Mouse (Mus musculus): ENCODE results near the gene Gabarap.

Gene Gabarap

DNA sequence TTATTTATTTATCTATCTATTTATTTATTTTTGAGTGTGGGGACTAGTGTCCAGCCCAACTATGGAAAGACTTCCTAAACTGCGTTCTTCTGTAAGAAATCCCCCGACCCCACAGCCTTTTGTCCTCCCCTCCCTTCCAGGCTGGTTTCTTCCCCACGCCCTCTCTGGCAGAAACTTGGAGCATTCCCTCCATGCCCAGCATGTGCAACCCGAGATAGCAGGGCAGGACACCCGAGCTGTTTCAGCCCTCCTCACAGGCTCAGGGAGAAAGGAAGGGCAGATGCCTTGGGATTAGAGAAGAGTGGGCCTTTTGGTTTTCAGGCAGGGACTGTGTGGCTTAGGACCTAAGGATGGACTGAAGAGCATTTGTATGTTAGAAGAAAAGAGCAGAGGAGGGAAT, 8.1 kb upstream of the Gabarap start:
- POLR2A ChIA-PET, result interaction anchor here in 3 of 4 experiments (1.0 to 8.0 kb wide), 11 partner anchors 9 to 81 kb away, joined by 3 to 137 read pairs (median 57); partner anchors contain the start of genes Cldn7 (in 2 of the 3), Gabarap (in 2 of the 3), Phf23 (in 2 of the 3) and Eif5a (in 1 of the 3)
- CTCF ChIA-PET, result interaction anchor here in 1 of 4 experiments (0.9 kb wide), 1 partner anchor 23 kb away, joined by 3 read pairs; no protein-coding TSS in a partner anchor

DNA sequence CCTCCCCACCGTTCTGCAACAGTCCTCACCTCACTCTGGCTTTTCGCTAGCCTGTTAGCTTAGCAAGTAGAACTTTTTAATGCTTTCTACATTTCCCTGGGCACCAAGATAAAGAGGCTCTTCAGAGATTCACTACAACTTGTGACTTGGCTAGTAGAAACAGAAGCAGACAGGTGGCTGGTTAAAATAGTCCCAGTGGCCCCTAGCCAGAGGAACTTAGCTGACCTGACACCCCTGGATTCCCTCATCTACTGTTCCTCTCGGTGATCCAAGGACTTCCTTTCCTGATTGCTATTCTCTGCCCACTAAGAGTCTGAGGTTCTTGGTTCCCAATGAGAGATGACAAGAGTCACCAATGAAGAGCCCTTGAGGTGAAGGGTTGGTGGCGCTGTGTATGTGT, 7.6 kb upstream of the Gabarap start:
- ChIA-PET CTCF (no interaction called here), POLR2A (interaction anchor here in 2 of 4 experiments (1.0 to 8.0 kb wide), 9 partner anchors 8 to 63 kb away, joined by 3 to 137 read pairs (median 6); partner anchors contain the start of genes Gabarap (in 2 of the 2), Phf23 (in 2 of the 2), Acadvl (in 1 of the 2) and Eif5a (in 1 of the 2))

DNA sequence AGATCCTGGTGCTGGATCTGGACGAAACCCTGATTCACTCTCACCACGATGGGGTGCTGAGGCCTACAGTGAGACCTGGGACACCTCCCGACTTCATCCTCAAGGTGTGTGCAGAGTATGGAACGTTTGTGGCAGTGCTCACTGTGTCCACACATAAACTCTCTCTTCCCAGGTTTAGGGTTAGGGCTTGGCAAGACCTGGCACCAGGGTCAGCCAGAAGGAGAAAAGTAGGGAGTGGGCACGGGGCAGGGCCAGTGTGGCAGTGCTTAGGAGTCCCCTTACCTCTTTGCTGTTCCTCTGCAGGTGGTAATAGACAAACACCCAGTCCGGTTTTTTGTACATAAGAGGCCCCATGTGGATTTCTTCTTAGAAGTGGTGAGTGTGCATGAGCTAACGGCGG, 6.5 kb upstream of the Gabarap start:
- ChIA-PET POLR2A (interaction anchor here in 3 of 4 experiments (0.5 to 8.0 kb wide), 9 partner anchors 7 to 261 kb away, joined by 3 to 86 read pairs (median 4); partner anchors contain the start of genes Dvl2 (in 1 of the 3), Eif5a (in 1 of the 3), Gabarap (in 1 of the 3) and Phf23 (in 1 of the 3)), CTCF (interaction anchor here in 2 of 4 experiments (0.6 to 1.9 kb wide), 2 partner anchors 36 to 866 kb away, joined by 3 to 6 read pairs; partner anchors contain the start of gene Slc2a4 (in 1 of the 2))

- ChIA-PET CTCF (no interaction called here), POLR2A (interaction anchor here in 2 of 4 experiments (1.0 to 6.4 kb wide), 4 partner anchors 8 to 248 kb away, joined by 3 to 137 read pairs (median 14); partner anchors contain the start of genes 0610010K14Rik (in 1 of the 2), Ctdnep1 (in 1 of the 2), Eif5a (in 1 of the 2) and Elp5 (in 1 of the 2))
Observed at GRCm38 (mm10) chr11:69989949-69990348, 994 bp upstream of the Gabarap start.

DNA sequence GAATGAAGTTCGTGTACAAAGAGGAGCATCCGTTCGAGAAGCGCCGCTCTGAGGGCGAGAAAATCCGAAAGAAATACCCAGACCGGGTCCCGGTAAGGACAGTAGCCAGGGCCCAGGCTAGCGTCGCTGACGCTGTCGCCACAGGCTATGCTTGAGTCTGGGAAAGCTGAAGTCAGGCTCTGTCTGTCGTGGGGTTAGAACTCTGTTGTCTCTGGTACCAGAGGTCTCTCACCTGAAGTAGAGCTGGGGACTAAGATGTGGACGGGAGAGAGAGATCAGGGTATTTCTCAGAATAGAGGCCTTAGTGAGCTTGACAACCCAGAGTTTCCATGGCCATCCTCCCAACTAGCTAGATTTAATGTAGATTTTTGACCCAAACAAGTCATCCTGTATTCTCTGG, 768 bp downstream of the Gabarap start:
- ChIA-PET POLR2A (interaction anchor here (0.5 to 6.4 kb wide), 54 partner anchors 9 to 978 kb away, joined by 3 to 137 read pairs (median 4); partner anchors contain the start of genes Dvl2 (in 4 of the 4), Ctdnep1 (in 3 of the 4), Eif5a (in 3 of the 4) and Elp5 (in 3 of the 4)), CTCF (interaction anchor here in 2 of 4 experiments (0.5 to 1.9 kb wide), 7 partner anchors 9 to 58 kb away, joined by 3 to 8 read pairs (median 5); partner anchors contain the start of genes Ctdnep1 (in 1 of the 2), Dvl2 (in 1 of the 2) and Slc2a4 (in 1 of the 2))

DNA sequence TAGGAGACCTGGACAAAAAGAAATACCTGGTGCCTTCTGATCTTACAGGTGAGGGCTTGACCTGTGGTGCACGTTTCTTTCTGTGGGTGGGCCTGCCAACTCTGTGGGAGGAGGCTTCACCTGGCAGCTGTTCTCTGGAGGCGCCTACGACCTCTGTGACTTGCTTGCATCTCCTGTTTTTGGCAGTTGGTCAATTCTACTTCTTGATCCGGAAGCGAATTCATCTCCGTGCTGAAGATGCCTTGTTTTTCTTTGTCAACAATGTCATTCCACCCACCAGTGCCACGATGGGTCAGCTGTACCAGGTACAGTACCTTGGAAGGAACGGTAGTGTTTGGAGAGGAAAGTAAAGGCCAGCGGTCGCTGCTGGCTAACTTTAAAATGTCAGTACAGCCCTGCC, 1.5 kb downstream of the Gabarap start:
- POLR2A ChIA-PET, result interaction anchor here (0.7 to 6.4 kb wide), 37 partner anchors 8 to 676 kb away, joined by 3 to 137 read pairs (median 5); partner anchors contain the start of genes Dvl2 (in 4 of the 4), Ctdnep1 (in 3 of the 4), Elp5 (in 3 of the 4) and Acadvl (in 2 of the 4)
- CTCF ChIA-PET, result interaction anchor here in 3 of 4 experiments (0.5 to 1.9 kb wide), 7 partner anchors 8 to 305 kb away, joined by 3 to 8 read pairs (median 5); partner anchors contain the start of genes Dvl2 (in 1 of the 3) and Slc2a4 (in 1 of the 3)

DNA sequence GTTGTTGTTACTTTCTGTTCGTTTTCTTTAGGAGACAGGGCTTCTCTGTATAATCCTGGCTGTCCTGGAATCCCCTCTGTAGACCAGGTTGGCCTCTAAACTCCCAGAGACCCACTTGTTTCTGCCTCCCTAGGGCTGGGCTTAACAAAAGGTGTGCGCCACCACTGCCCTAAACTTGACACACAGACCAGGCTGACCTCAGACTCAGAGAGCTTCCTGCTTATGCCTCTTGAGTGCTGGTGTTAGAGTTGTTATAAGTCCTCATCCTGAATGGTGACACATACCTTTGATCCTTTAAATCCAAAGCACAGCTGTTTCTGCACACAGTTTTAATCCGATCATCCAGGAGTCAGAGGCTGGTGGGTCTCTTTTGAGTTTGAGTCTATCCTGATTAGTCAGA, 2.0 kb downstream of the Gabarap start:
- POLR2A ChIA-PET, result interaction anchor here in 3 of 4 experiments (1.2 to 6.4 kb wide), 9 partner anchors 8 to 278 kb away, joined by 3 to 137 read pairs (median 10); partner anchors contain the start of genes Ctdnep1 (in 2 of the 3), Elp5 (in 2 of the 3), Acadvl (in 1 of the 3) and Dvl2 (in 1 of the 3)
- CTCF ChIA-PET, result interaction anchor here in 1 of 4 experiments (1.9 kb wide), 1 partner anchor 9 kb away, joined by 6 read pairs; no protein-coding TSS in a partner anchor

- CTCF ChIA-PET, result interaction anchor here in 3 of 4 experiments (0.5 to 1.0 kb wide), 5 partner anchors 16 to 336 kb away, joined by 3 to 7 read pairs (median 3); partner anchors contain the start of gene Acadvl (in 1 of the 3)
- POLR2A ChIA-PET, result interaction anchor here in 3 of 4 experiments (0.8 to 6.4 kb wide), 4 partner anchors 13 to 21 kb away, joined by 3 to 137 read pairs (median 5); partner anchors contain the start of genes Acadvl (in 1 of the 3), Ctdnep1 (in 1 of the 3) and Elp5 (in 1 of the 3)
Observed at GRCm38 (mm10) chr11:69994401-69995090, 3.6 kb downstream of the Gabarap start.

GRCm38 (mm10) chr11:69995391-69995960, 4.5 kb downstream of the Gabarap start, which contains the start of gene Phf23:
TSS of gene Phf23 (plus strand) at chr11:69995777.
- ChIA-PET POLR2A (interaction anchor here (0.7 to 3.9 kb wide), 22 partner anchors 10 to 236 kb away, joined by 3 to 97 read pairs (median 9); partner anchors contain the start of genes Ctdnep1 (in 3 of the 4), Eif5a (in 2 of the 4), Elp5 (in 2 of the 4) and 2810408A11Rik (in 1 of the 4)), CTCF (interaction anchor here in 1 of 4 experiments (0.9 to 1.2 kb wide), 2 partner anchors 47 to 63 kb away, joined by 3 to 5 read pairs; partner anchors contain the start of gene Slc2a4)

- ChIA-PET POLR2A (interaction anchor here (0.5 to 3.9 kb wide), 82 partner anchors 8 to 704 kb away, joined by 3 to 97 read pairs (median 4); partner anchors contain the start of genes Acadvl (in 3 of the 4), Ctdnep1 (in 3 of the 4), Eif5a (in 3 of the 4) and 0610010K14Rik (in 2 of the 4)), CTCF (interaction anchor here (0.6 to 1.4 kb wide), 11 partner anchors 9 to 363 kb away, joined by 3 to 14 read pairs (median 5); partner anchors contain the start of genes Elp5 (in 1 of the 4), Fxr2 (in 1 of the 4) and Slc2a4 (in 1 of the 4))
Observed at GRCm38 (mm10) chr11:69996161-69997061, 5.5 kb downstream of the Gabarap start.

DNA sequence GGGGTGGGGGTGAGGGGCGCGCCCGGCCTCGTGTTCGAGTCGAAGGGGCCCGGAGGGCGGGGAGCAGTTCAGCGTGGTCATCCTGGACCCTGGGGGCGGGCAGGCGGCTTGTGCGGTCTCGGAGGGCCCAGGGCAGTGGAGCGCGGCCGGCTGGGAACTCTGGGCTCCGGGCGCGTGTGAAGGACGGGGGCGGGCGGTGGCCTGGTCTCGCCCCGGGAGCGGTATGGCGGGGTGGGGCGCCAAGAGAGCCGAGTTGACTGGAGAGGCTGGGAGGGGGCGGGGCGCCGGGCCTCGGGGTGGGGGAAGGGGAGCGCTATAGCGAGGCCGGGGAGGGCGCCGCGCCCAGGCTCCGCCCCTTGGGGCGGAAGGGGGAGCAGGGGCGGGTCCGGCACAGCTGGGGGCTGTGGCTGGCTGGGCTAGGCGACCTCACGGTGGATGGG, 6.1 kb downstream of the Gabarap start:
- POLR2A ChIA-PET, result interaction anchor here (0.6 to 3.9 kb wide), 77 partner anchors 8 to 528 kb away, joined by 3 to 97 read pairs (median 5); partner anchors contain the start of genes Acadvl (in 3 of the 4), Ctdnep1 (in 3 of the 4), Eif5a (in 3 of the 4) and 0610010K14Rik (in 2 of the 4)

GRCm38 (mm10) chr11:69998567-69999491, 7.9 kb downstream of the Gabarap start:
- ChIA-PET CTCF (interaction anchor here (0.5 to 1.8 kb wide), 7 partner anchors 13 to 279 kb away, joined by 3 to 8 read pairs (median 3); partner anchors contain the start of gene Ctdnep1 (in 1 of the 4)), POLR2A (interaction anchor here (0.6 to 3.9 kb wide), 25 partner anchors 10 to 491 kb away, joined by 3 to 97 read pairs (median 8); partner anchors contain the start of genes Ctdnep1 (in 3 of the 4), 0610010K14Rik (in 2 of the 4), Acadvl (in 2 of the 4) and Eif5a (in 2 of the 4))

More for the DNA sequence above, 6.1 kb downstream of the Gabarap start:
- CTCF ChIA-PET, result interaction anchor here in 3 of 4 experiments (0.7 to 1.4 kb wide), 8 partner anchors 9 to 364 kb away, joined by 3 to 6 read pairs (median 4); partner anchors contain the start of gene Fxr2 (in 1 of the 3)

GRCm38 (mm10) chr11:69999666-70000065, 8.7 kb downstream of the Gabarap start:
- ChIA-PET CTCF (interaction anchor here in 2 of 4 experiments (0.6 to 2.5 kb wide), 6 partner anchors 18 to 214 kb away, joined by 3 to 13 read pairs (median 4); partner anchors contain the start of gene Kctd11 (in 1 of the 2)), POLR2A (interaction anchor here (0.6 to 6.6 kb wide), 38 partner anchors 8 to 927 kb away, joined by 3 to 151 read pairs (median 4); partner anchors contain the start of genes Elp5 (in 3 of the 4), Acadvl (in 2 of the 4), Ctdnep1 (in 2 of the 4) and Dlg4 (in 2 of the 4))

DNA sequence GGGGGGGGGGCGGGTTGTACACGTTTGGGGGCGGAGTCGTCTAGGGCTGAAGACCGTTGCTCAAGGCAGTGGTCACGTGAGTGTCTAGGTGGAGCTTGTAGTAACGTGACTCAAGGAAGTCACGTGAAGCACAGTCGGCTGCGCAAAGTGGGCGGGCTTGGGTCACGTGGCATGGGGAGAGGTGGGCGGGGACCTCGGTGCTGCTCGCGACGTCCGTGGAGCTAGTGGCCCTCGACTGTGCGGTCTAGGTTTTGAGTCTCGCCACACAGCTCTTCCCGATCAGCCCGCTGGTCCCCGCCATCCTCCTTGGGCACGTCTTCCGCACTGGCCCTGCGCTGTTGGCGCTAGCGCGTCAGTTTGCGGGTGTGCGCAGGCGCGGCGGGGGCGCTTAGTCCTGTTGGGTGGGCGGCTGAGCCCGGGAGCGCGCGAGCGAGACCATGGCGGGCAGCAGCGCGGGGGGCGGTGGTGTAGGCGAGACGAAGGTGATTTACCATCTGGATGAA, 9.5 kb downstream of the Gabarap start, which contains the start of gene Dvl2:
Gene Dvl2, plus strand, starts transcription at position 200 of the 503 bp plus-strand sequence.
- ChIA-PET POLR2A (interaction anchor here (0.6 to 6.6 kb wide), 65 partner anchors 8 to 927 kb away, joined by 3 to 151 read pairs (median 4); partner anchors contain the start of genes Acadvl (in 3 of the 4), Eif5a (in 3 of the 4), Elp5 (in 3 of the 4) and Ctdnep1 (in 2 of the 4)), CTCF (interaction anchor here (0.6 to 2.5 kb wide), 18 partner anchors 9 to 1113 kb away, joined by 3 to 13 read pairs (median 4); partner anchors contain the start of genes Gabarap (in 1 of the 4) and Kctd11 (in 1 of the 4))
